Mouse (Mus musculus): ENCODE measurements at regions not wholly inside any gene's neighbourhood (a gene's known extent, or its start where the extent isn't known, plus 50 kb on each side); places are given as distances from the start of the nearest gene placed in this dataset.

DNA sequence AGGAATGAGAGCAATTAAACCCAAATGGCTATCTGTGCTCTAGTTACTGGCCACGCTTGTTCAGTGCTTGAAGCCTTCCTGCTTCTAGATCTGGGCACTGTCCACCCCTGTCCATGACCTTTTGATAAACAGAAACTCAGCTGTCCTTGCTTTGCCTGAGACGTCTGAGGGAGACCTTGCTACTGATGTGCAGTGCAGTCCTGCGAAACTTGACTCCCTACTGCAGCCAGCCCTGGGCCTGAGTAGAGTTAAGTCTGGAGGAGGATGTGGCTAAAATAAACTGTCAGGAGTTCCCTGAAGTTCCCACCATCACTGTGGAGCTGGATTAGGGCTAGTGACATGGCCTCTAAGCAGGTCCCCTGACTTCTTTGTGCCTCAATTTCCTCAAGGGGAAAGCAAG lies 88.4 kb upstream of the Cxcr4 start:
- Histone ChIP-seq H3K27me3 (replicated peaks; ENCODE audit: control insufficient read depth, insufficient read depth, low read length) (no peaks in the 10 kb centered on the region), H3K4me3 (ENCODE audit: low read depth, low read length) (no peak overlapping the region), H3K4me1 (replicated peaks; ENCODE audit: control insufficient read depth, insufficient read depth, low read length) (no peaks in the 10 kb centered on the region), H3K9ac (ENCODE audit: low read depth, low read length) (no peak overlapping the region), H3K9me3 (ENCODE audit: control insufficient read depth, low read length) (no peaks in the 10 kb centered on the region), H3K36me3 (ENCODE audit: control insufficient read depth, insufficient read depth, low read length) (no peaks in the 10 kb centered on the region), H3K27ac (ENCODE audit: low read depth, low read length) (no peak overlapping the region), H3K4me2 (no peak overlapping the region)
- 48% methylated on average over 3 of the region's 3 CpGs for WGBS
- DNase-seq (ENCODE audit: low spot score) (no peak), ATAC-seq (replicated peaks; ENCODE audit: low FRiP score) (no peak)

DNA sequence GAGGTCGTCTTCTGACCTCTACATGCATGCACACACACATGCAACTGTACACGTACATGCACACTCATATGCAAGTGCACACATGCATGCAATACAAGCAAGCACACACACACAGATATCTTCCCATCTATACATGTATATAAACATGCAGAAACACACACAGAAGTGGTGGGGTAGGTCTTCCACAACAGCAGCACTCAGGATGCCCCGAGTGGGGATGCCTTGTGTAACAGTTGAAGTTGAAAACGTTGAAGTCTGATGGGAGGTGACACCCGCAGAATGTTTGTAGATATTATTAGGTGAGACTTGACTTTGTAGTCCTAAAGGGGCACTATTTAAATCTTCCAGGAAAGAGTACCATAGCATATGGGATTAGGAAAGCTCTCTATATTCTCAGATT lies 87.9 kb upstream of the Cxcr4 start:
- Histone ChIP-seq H3K27me3 (replicated peaks; ENCODE audit: control insufficient read depth, insufficient read depth, low read length) (no peaks in the 10 kb centered on the region), H3K9me3 (ENCODE audit: control insufficient read depth, low read length) (no peaks in the 10 kb centered on the region), H3K4me1 (replicated peaks; ENCODE audit: control insufficient read depth, insufficient read depth, low read length) (no peaks in the 10 kb centered on the region), H3K9ac (ENCODE audit: low read depth, low read length) (no peak overlapping the region), H3K4me2 (no peak overlapping the region), H3K27ac (ENCODE audit: low read depth, low read length) (no peak overlapping the region), H3K36me3 (ENCODE audit: control insufficient read depth, insufficient read depth, low read length) (no peaks in the 10 kb centered on the region), H3K4me3 (ENCODE audit: low read depth, low read length) (no peak overlapping the region)
- no peak for DNase-seq (ENCODE audit: low spot score)
- 74% methylated on average over 5 of the region's 5 CpGs for WGBS
- no peak for ATAC-seq (replicated peaks; ENCODE audit: low FRiP score)

DNA sequence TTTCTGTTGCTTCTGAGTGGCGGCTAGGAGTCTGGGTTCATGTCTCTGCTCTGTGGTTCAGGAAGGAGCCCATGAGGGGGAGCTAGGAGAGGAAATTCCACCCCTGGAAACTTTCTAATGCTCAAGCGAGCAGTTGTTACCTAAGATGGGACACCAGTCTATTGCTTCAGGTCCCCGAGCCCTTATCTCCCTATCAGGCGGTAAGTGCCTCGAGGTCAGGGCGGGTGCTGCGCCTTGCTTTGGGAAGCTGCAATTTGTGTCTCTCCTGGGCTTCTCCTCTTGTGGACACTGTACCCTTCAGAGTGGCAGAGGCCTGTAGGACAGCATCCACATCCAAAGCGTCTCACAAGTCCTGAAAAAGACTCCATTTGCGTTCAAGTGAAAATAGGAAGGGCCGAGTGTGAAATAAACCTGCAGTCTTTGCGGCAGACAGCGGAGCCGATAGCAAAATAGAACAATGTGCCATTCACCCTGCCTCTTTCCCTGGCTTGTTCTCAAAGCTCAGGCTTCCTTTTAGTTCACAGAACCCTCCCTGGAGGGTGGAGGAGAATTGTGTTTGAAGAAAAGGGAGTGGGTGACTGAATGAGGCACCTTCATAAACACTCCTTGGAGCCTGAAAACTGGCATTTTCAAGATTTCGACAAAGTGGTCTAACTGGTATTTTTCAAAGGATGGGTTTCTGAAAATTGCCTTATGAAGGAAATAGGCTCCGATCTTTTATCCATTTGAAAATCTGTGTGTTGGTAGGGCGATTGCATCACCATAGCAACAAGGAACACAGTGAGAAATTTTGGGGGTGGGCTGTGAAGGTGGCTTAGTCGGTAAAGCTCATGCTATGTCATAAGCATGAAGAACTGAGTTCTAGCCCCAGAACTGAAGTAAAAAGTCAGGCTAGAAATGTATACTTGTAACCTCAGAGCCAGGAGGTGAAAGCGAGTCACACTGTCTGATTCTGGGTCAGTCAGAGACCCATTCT lies 87.2 kb upstream of the Cxcr4 start:
- 54% methylated on average over 18 of the region's 18 CpGs for WGBS
- Histone ChIP-seq H3K9me3 (ENCODE audit: control insufficient read depth, low read length) (no peaks in the 10 kb centered on the region), H3K36me3 (ENCODE audit: control insufficient read depth, insufficient read depth, low read length) (no peaks in the 10 kb centered on the region), H3K4me3 (ENCODE audit: low read depth, low read length) (no peak overlapping the region), H3K27me3 (replicated peaks; ENCODE audit: control insufficient read depth, insufficient read depth, low read length) (no peaks in the 10 kb centered on the region), H3K4me1 (replicated peaks; ENCODE audit: control insufficient read depth, insufficient read depth, low read length) (no peaks in the 10 kb centered on the region), H3K27ac (ENCODE audit: low read depth, low read length) (no peak overlapping the region), H3K9ac (ENCODE audit: low read depth, low read length) (no peak overlapping the region), H3K4me2 (no peak overlapping the region)
- ATAC-seq (replicated peaks; ENCODE audit: low FRiP score) = no peak
- no peak for DNase-seq (ENCODE audit: low spot score)

DNA sequence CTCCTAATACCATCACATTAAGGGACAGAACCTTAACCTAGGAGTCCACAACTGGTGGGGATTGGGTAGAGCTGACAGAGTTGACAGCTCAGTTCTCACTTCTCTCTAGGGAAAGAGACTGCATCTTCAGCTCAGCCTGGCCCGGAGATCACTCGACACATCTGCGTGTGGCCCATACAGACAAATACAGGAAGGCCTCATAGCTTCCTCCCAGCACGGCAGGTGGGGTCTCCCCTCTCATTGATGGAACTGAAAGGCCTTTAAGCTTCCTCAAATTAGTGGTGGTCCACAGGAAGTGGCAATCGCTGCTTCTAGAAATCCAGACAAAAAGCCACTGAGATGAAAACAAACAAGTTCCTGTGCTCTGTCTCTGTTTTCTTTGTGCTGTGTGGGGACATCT lies 83.4 kb upstream of the Cxcr4 start:
- Histone ChIP-seq H3K4me1 (replicated peaks; ENCODE audit: control insufficient read depth, insufficient read depth, low read length) (no peaks in the 10 kb centered on the region), H3K9ac (ENCODE audit: low read depth, low read length) (no peak overlapping the region), H3K4me2 (no peak overlapping the region), H3K4me3 (ENCODE audit: low read depth, low read length) (no peak overlapping the region), H3K27me3 (replicated peaks; ENCODE audit: control insufficient read depth, insufficient read depth, low read length) (no peaks in the 10 kb centered on the region), H3K27ac (ENCODE audit: low read depth, low read length) (no peak overlapping the region), H3K36me3 (ENCODE audit: control insufficient read depth, insufficient read depth, low read length) (no peaks in the 10 kb centered on the region), H3K9me3 (ENCODE audit: control insufficient read depth, low read length) (no peaks in the 10 kb centered on the region)
- 58% methylated on average over 5 of the region's 5 CpGs for WGBS
- DNase-seq (ENCODE audit: low spot score) (no peak), ATAC-seq (replicated peaks; ENCODE audit: low FRiP score) (no peak)

DNA sequence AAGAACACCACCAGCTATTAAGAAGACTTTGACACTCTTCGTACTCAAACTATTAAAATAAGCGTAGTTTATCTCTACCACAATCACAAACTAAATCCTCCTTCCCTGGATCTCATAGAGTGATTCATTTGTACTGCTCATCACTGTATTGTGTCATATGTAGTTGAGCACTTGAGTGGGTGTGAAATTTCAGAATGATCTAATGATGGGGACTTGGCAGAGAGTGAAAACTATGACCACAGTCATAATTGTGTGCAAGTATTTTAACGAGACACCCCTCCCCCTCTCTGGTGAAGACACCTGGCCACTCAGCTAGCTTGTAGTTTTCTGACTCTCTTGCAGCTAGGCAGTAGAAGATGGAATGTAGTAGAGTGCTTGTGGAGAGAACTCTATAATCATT lies 80.2 kb upstream of the Cxcr4 start:
- Histone ChIP-seq H3K4me2 (no peak overlapping the region), H3K27ac (ENCODE audit: low read depth, low read length) (no peak overlapping the region), H3K9ac (ENCODE audit: low read depth, low read length) (no peak overlapping the region), H3K9me3 (ENCODE audit: control insufficient read depth, low read length) (no peaks in the 10 kb centered on the region), H3K27me3 (replicated peaks; ENCODE audit: control insufficient read depth, insufficient read depth, low read length) (no peaks in the 10 kb centered on the region), H3K4me1 (replicated peaks; ENCODE audit: control insufficient read depth, insufficient read depth, low read length) (no peaks in the 10 kb centered on the region), H3K36me3 (ENCODE audit: control insufficient read depth, insufficient read depth, low read length) (no peaks in the 10 kb centered on the region), H3K4me3 (ENCODE audit: low read depth, low read length) (no peak overlapping the region)
- DNase-seq (ENCODE audit: low spot score) (no peak), ATAC-seq (replicated peaks; ENCODE audit: low FRiP score) (no peak)
- 78% methylated on average over 3 of the region's 3 CpGs for WGBS

DNA sequence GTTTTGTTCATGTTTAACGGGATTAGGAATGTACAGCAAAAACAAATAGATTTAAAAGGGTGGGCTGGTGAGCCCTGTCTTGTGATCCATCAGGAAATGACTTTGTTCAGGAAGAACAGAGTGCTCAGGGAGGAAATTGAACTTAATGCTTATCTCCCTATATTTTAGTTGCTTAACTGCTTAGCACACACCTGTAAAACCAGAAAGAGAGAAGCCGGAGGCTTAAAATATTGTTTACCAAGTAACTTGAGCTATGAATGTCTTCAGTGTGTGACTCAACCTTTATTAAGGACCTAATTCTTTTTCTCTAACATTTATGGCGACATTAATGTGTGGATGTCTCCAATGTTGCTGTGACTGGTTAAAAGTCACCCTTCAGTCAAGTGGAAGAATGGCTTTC lies 79.4 kb upstream of the Cxcr4 start:
- DNase-seq (ENCODE audit: low spot score) (no peak), ATAC-seq (replicated peaks; ENCODE audit: low FRiP score) (no peak)
- H3K4me1 ChIP-seq (replicated peaks; ENCODE audit: control insufficient read depth, insufficient read depth, low read length) = no peaks in the 10 kb centered on the region
- no peak overlapping the region for H3K4me2 ChIP-seq
- H3K4me3 ChIP-seq (ENCODE audit: low read depth, low read length) = no peak overlapping the region
- no peak overlapping the region for H3K9ac ChIP-seq (ENCODE audit: low read depth, low read length)
- 75% methylated on average over 3 of the region's 3 CpGs for WGBS
- no peak overlapping the region for H3K27ac ChIP-seq (ENCODE audit: low read depth, low read length)
- no peaks in the 10 kb centered on the region for H3K27me3 ChIP-seq (replicated peaks; ENCODE audit: control insufficient read depth, insufficient read depth, low read length)
- H3K36me3 ChIP-seq (ENCODE audit: control insufficient read depth, insufficient read depth, low read length) = no peaks in the 10 kb centered on the region
- H3K9me3 ChIP-seq (ENCODE audit: control insufficient read depth, low read length) = no peaks in the 10 kb centered on the region

DNA sequence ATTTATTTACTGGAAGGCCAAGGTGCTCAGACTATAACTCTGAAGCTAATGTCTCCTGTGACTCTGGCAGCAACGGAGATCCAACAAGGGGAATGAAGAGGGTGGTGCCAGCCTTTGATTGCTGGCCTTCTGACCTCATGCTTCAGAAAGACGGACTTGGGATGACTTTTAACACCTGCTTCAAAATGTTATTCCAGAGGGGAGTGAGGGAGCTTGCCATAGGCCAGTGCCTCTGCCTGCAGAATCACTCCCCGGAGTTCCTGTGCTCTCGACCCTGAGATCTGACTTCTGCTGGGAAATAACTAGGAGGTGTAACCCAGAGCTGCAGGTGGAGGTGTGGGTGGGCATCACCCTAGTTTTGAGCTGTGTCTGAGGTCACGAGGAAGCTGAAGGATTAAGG lies 78.9 kb upstream of the Cxcr4 start:
- H3K9me3 ChIP-seq (ENCODE audit: control insufficient read depth, low read length) = no peaks in the 10 kb centered on the region
- DNase-seq (ENCODE audit: low spot score) (no peak), ATAC-seq (replicated peaks; ENCODE audit: low FRiP score) (no peak)
- no peak overlapping the region for H3K4me3 ChIP-seq (ENCODE audit: low read depth, low read length)
- H3K27me3 ChIP-seq (replicated peaks; ENCODE audit: control insufficient read depth, insufficient read depth, low read length) = no peaks in the 10 kb centered on the region
- no peak overlapping the region for H3K9ac ChIP-seq (ENCODE audit: low read depth, low read length)
- 65% methylated on average over 5 of the region's 5 CpGs for WGBS
- no peaks in the 10 kb centered on the region for H3K4me1 ChIP-seq (replicated peaks; ENCODE audit: control insufficient read depth, insufficient read depth, low read length)
- no peak overlapping the region for H3K27ac ChIP-seq (ENCODE audit: low read depth, low read length)
- no peak overlapping the region for H3K4me2 ChIP-seq
- H3K36me3 ChIP-seq (ENCODE audit: control insufficient read depth, insufficient read depth, low read length) = no peaks in the 10 kb centered on the region

DNA sequence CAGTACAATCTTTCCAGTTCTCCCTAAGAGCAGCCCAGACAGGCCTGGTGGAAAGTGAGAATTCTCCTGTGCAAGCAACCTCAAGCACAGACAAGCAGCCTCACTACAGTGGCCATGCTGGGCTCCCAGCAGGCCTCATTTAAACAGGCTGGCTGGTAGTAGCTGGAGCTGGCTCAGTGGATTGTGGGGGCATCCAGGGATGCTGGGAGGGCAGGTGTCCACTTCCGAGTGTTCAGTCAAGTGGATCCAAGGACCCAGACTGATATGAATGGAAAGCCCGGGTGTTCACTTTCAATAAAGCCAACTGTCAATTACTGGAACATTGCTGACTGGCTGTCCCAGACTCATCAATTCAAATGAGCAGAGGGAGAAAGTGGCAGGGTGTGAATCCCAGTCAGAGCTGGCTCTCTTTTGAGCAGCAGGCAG lies 77.2 kb upstream of the Cxcr4 start:
- ATAC-seq (replicated peaks; ENCODE audit: low FRiP score) (no peak), DNase-seq (ENCODE audit: low spot score) (no peak)
- H3K27ac ChIP-seq (ENCODE audit: low read depth, low read length) = no peak overlapping the region
- WGBS = 71% methylated on average over 2 of the region's 2 CpGs
- no peaks in the 10 kb centered on the region for H3K27me3 ChIP-seq (replicated peaks; ENCODE audit: control insufficient read depth, insufficient read depth, low read length)
- H3K9ac ChIP-seq (ENCODE audit: low read depth, low read length) = no peak overlapping the region
- no peaks in the 10 kb centered on the region for H3K9me3 ChIP-seq (ENCODE audit: control insufficient read depth, low read length)
- H3K36me3 ChIP-seq (ENCODE audit: control insufficient read depth, insufficient read depth, low read length) = no peaks in the 10 kb centered on the region
- H3K4me3 ChIP-seq (ENCODE audit: low read depth, low read length) = no peak overlapping the region
- no peak overlapping the region for H3K4me2 ChIP-seq
- no peaks in the 10 kb centered on the region for H3K4me1 ChIP-seq (replicated peaks; ENCODE audit: control insufficient read depth, insufficient read depth, low read length)

DNA sequence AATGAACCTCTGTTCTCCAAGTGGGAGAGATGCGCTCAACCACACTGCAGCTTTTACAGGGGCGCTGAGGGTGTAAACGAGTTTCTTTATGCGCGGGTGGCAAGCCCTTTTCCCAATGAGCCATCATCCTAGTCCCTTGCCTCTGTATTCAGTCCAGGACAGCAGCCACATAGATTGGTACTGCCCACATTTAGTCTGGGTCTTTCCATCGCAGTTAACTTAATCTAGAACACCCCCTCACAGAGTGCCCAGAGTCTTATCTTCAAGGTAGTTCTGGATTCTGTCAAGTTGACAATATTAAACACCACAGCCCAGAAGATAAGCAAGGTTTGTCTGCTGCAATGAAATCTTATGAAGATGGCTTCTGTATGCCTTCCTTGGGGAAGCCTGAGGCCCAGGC lies 76.6 kb upstream of the Cxcr4 start:
- Histone ChIP-seq H3K9me3 (ENCODE audit: control insufficient read depth, low read length) (no peaks in the 10 kb centered on the region), H3K4me3 (ENCODE audit: low read depth, low read length) (no peak overlapping the region), H3K9ac (ENCODE audit: low read depth, low read length) (no peak overlapping the region), H3K4me1 (replicated peaks; ENCODE audit: control insufficient read depth, insufficient read depth, low read length) (no peaks in the 10 kb centered on the region), H3K36me3 (ENCODE audit: control insufficient read depth, insufficient read depth, low read length) (no peaks in the 10 kb centered on the region), H3K27ac (ENCODE audit: low read depth, low read length) (no peak overlapping the region), H3K4me2 (no peak overlapping the region), H3K27me3 (replicated peaks; ENCODE audit: control insufficient read depth, insufficient read depth, low read length) (no peaks in the 10 kb centered on the region)
- 70% methylated on average over 6 of the region's 6 CpGs for WGBS
- no peak for ATAC-seq (replicated peaks; ENCODE audit: low FRiP score)
- no peak for DNase-seq (ENCODE audit: low spot score)

Data from liver, embryonic 11.5 days (tissue).